Mouse (Mus musculus) G1E-ER4 (cell line): ENCODE measurements around the gene Olfr1458. TPM values are rescaled to one million over a fixed set of nuclear protein-coding genes. Genes with fewer than 3 reads are reported as not detected.

Experiments
- GATA1 ChIP-seq: IDR thresholded peaks from one replicate; pipeline ENCODE4 v1.8.0; 2012; ENCODE audit warnings: low read length, inconsistent platforms
- polyA plus RNA-seq: library from polyadenylated mRNA; stranded (reverse); fragments of >175 nt; gene quantifications from 2 replicates; pipeline ENCODE4 v1.2.3, GENCODE M21; 2012

Gene Olfr1458
- not detected in 2 replicates for polyA plus RNA-seq

- TF ChIP-seq GATA1 = no peak
These were observed at the start of gene Olfr1458 for GRCm38 (mm10) chr19:13106675-13107074. Gene Olfr1458, minus strand, starts transcription at chr19:13106775.

DNA sequence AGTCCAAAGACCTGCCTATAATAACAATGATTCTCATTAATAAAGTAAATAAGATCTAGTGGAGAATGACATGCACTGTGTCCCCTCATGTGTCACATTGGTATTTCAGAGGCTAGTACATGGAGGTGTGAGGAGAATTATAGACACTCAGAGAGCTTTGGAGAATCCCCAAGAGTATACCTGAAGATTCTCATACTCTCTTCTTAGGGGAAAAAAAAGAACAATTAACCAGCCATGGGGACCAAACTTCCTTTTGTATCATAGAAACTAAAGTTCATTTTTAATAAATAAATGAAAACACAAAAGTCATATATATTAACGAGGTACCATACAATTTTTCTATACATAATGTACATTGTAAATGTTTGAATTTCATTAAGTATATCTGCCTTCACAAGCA is 42.9 kb upstream of the Olfr1458 start, which contains the start of gene Olfr1459:
Olfr1459 (minus strand) TSS at position 101 of the 400 bp plus-strand sequence.
- no peak for TF ChIP-seq GATA1

GRCm38 (mm10) chr19:13097791-13098190 is 8.8 kb downstream of the Olfr1458 start, which contains the start of gene Olfr1457:
Gene Olfr1457, minus strand, starts transcription at chr19:13097891.
- no peak for TF ChIP-seq GATA1

- TF ChIP-seq GATA1 = no peak
These were observed 12.7 kb downstream of the Olfr1458 start for GRCm38 (mm10) chr19:13093908-13094307.

DNA sequence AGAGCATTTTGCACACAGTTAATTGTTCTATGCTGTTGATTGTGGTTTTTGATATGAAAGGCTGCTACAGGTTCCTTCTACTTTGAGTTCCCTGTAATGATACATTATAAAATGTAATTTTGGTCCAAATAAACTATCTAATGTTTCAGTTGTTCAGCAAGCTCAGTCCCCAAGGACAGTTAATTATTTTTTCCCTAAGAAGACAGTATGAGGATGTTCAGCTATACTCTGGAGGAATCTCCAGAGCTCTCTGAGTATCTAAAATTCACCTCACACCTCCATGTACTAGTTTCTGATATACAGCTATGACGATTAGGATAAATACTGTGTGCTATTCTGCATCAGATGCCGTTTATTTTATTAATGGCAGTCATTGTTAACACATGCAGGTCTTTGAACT is 46.3 kb downstream of the Olfr1458 start, which contains the start of gene Olfr1454:
Olfr1454 (plus strand) TSS at position 301 of the 400 bp plus-strand sequence.
- TF ChIP-seq GATA1 = no peak

Other genes starting within 250 kb of the Olfr1458 start
- gene Olfr1444, start 249.5 kb downstream of the Olfr1458 start, polyA plus RNA-seq = not detected in 2 replicates
- gene Olfr1445, start 222.9 kb downstream of the Olfr1458 start, polyA plus RNA-seq = not detected in 2 replicates
- not detected in 2 replicates for gene Olfr1446, start 213.3 kb downstream of the Olfr1458 start, polyA plus RNA-seq
- not detected in 2 replicates for gene Olfr1447, start 203.0 kb downstream of the Olfr1458 start, polyA plus RNA-seq
- not detected in 2 replicates for gene Olfr1448, start 182.4 kb downstream of the Olfr1458 start, polyA plus RNA-seq
- not detected in 2 replicates for gene Olfr1449, start 175.9 kb downstream of the Olfr1458 start, polyA plus RNA-seq
- gene Olfr1450, start 156.5 kb downstream of the Olfr1458 start, polyA plus RNA-seq = not detected in 2 replicates
- gene Olfr1451, start 111.8 kb downstream of the Olfr1458 start, polyA plus RNA-seq = not detected in 2 replicates
- gene Olfr1453, start 78.4 kb downstream of the Olfr1458 start, polyA plus RNA-seq = not detected in 2 replicates
- not detected in 2 replicates for gene Olfr1454, start 46.2 kb downstream of the Olfr1458 start, polyA plus RNA-seq
- not detected in 2 replicates for gene Olfr1457, start 8.9 kb downstream of the Olfr1458 start, polyA plus RNA-seq
- not detected in 2 replicates for gene Olfr1459, start 42.8 kb upstream of the Olfr1458 start, polyA plus RNA-seq
- not detected in 2 replicates for gene Olfr1461, start 56.2 kb upstream of the Olfr1458 start, polyA plus RNA-seq
- gene Olfr1462, start 79.0 kb upstream of the Olfr1458 start, polyA plus RNA-seq = not detected in 2 replicates
- not detected in 2 replicates for gene Olfr1463, start 124.6 kb upstream of the Olfr1458 start, polyA plus RNA-seq
- not detected in 2 replicates for gene Olfr1465, start 208.8 kb upstream of the Olfr1458 start, polyA plus RNA-seq
- gene Olfr1466, start 232.1 kb upstream of the Olfr1458 start, polyA plus RNA-seq = not detected in 2 replicates